Mouse (Mus musculus) neural tube, embryonic 14.5 days (tissue): ENCODE measurements around the gene Cmklr1. TPM values are rescaled to one million over a fixed set of nuclear protein-coding genes. Genes with fewer than 3 reads are reported as not detected.

ENCODE experiments used
- ATAC-seq: fragments of 200-750 bp; cut with Nextera tagmentation; 2 replicates; pipeline ENCODE4 v1.8.0; 2017; ENCODE audit warnings: low read depth, mild to moderate bottlenecking, moderate TSS enrichment, moderate library complexity
- H3K27ac ChIP-seq: fragments of 300-500 bp; sonication (generic); 2 replicates; pipeline ENCODE4 v1.5.1; 2014; ENCODE audit warnings: low read depth, mild to moderate bottlenecking, control low read depth, low read length, moderate library complexity, mixed read lengths
- H3K27me3 ChIP-seq: fragments of 300-500 bp; sonication (generic); 2 replicates; pipeline ENCODE4 v1.6.1; 2014; ENCODE audit warnings: low read length; ENCODE audit not compliant: control insufficient read depth, insufficient read depth
- H3K36me3 ChIP-seq: fragments of 300-500 bp; sonication (generic); 2 replicates; pipeline ENCODE4 v1.6.1; 2014; ENCODE audit warnings: low read length, mixed read lengths; ENCODE audit not compliant: control insufficient read depth, insufficient read depth
- H3K4me1 ChIP-seq: fragments of 300-500 bp; sonication (generic); 2 replicates; pipeline ENCODE4 v1.6.1; 2014; ENCODE audit warnings: low read length; ENCODE audit not compliant: control insufficient read depth, insufficient read depth
- H3K4me2 ChIP-seq: fragments of 300-500 bp; sonication (generic); 2 replicates; pipeline ENCODE4 v1.6.1; 2014; ENCODE audit warnings: mild to moderate bottlenecking, low read depth, low read length, control low read depth
- H3K4me3 ChIP-seq: fragments of 300-500 bp; sonication (generic); 2 replicates; pipeline ENCODE4 v1.5.1; 2014; ENCODE audit warnings: low read depth, low read length, control low read depth, mixed read lengths
- H3K9ac ChIP-seq: fragments of 300-500 bp; sonication (generic); replicated peaks from 2 replicates; pipeline ENCODE4 v1.6.1; 2014; ENCODE audit warnings: low read depth, mild to moderate bottlenecking, control low read depth, low read length, mixed read lengths
- H3K9me3 ChIP-seq: fragments of 300-500 bp; sonication (generic); 2 replicates; pipeline ENCODE4 v1.6.1; 2016; ENCODE audit warnings: low read length; ENCODE audit not compliant: control insufficient read depth
- WGBS: fragments of 180-500 bp; shearing (Covaris S2); extraction: QIAGEN DNeasy Blood & Tissue Kit; methylation state at CpG from one replicate; pipeline ENCODE4 v1.1.7; 2014; 5-methylcytosine and 5-hydroxymethylcytosine counted together
- polyA plus RNA-seq: library from polyadenylated mRNA; unstranded; fragments of >200 nt; fragmentation: Nextera tagmentation; extraction: Ambion mirVana; gene quantifications from 2 replicates; pipeline ENCODE4 v1.2.1, GENCODE M21; 2014

Gene Cmklr1
- polyA plus RNA-seq, 1 experiment from 2014 or later, result 0.80 TPM

DNA sequence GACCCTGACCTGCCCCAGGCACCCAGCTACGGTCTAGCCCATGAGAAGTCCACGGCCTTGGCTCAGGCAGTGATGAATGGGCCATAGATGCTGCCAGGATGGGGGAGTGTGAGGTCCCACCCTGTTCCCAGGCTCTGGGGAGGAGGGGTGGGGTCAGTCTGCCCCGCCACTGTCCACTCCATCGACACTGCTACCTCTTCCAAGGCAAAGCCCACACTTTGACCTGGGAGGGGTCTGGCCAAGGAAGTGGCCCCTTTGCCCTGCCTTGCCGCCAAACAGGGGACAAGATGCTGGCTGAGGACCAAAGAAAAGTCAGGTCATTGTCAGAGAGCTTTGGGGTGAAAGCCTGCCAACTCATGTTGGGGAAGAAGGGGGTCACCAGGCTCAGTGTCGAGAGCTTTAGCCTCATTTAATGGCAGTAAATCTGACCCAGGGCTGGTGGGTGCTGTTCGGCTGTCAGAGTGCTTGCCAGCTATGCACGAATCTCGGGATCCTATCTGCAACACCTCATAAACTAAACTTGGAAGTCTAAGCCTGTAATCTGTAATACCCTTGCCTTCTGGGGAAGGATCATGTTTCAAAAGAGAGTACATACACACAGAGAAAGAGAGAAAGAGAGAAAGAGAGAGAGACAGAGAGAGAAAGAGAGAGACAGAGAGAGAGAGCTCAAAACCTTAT, 17.1 kb downstream of the Cmklr1 start:
- ATAC-seq, result no peak

DNA sequence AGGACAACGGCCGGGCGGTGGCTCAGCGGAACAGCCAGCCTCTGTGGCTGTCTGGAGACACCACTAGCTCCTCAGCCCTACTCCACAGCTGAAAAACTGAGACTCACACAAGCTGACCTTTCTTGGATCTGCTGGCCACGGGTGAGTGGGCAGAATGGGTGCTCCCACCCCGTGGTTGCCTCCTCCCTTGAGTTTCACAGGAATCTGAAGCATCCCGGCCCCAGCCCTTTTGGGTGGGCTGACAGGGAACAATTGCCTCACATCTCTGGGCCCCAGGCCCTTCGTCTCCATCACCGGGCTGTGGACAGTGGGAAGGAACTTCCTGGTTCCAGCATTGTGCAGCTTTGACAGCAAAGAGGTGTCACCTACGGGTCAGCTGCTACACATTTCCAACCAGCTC, 20.1 kb downstream of the Cmklr1 start:
- no peak overlapping the region for H3K27ac ChIP-seq
- no peak overlapping the region for H3K4me3 ChIP-seq
- H3K27me3 ChIP-seq, result no peaks in the 10 kb centered on the region
- H3K36me3 ChIP-seq, result no peaks in the 10 kb centered on the region
- no peaks in the 10 kb centered on the region for H3K9me3 ChIP-seq
- no peak overlapping the region for H3K4me2 ChIP-seq
- H3K9ac ChIP-seq, result no peak overlapping the region
- no peaks in the 10 kb centered on the region for H3K4me1 ChIP-seq
- WGBS, result 71% methylated on average over 10 of the region's 10 CpGs
- ATAC-seq, result no peak

More for the DNA sequence above, 17.1 kb downstream of the Cmklr1 start:
- no peak overlapping the region for H3K4me3 ChIP-seq
- no peaks in the 10 kb centered on the region for H3K9me3 ChIP-seq
- WGBS, result 45% methylated on average over 9 of the region's 9 CpGs
- no peaks in the 10 kb centered on the region for H3K36me3 ChIP-seq
- no peak overlapping the region for H3K27ac ChIP-seq
- H3K4me1 ChIP-seq, result no peaks in the 10 kb centered on the region
- no peak overlapping the region for H3K4me2 ChIP-seq
- H3K27me3 ChIP-seq, result no peaks in the 10 kb centered on the region
- H3K9ac ChIP-seq, result no peak overlapping the region

DNA sequence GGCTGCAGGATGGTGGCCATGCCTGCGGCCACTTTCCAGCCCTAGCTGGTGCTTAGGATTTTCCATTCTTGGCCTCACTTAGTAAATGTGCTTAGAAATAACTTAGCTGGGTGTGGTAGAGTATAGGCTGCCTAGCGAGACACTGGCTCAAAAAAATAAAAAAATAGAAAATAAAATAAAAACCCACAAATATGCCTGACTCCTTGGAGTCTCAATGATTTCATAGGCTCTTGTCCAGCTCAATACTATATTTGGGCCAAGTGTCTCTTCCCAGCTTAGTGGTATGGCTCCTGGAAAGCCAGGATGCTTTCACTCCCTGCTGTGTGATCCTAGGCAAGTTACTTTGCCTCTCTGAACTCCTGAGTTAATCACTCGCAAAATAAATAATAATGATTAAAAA, 21.0 kb downstream of the Cmklr1 start:
- Histone ChIP-seq H3K4me1 (no peaks in the 10 kb centered on the region), H3K9me3 (no peaks in the 10 kb centered on the region), H3K4me2 (no peak overlapping the region), H3K4me3 (no peak overlapping the region), H3K9ac (no peak overlapping the region), H3K27ac (no peak overlapping the region), H3K27me3 (no peaks in the 10 kb centered on the region), H3K36me3 (no peaks in the 10 kb centered on the region)
- ATAC-seq, result no peak
- 87% methylated on average over 3 of the region's 3 CpGs for WGBS

DNA sequence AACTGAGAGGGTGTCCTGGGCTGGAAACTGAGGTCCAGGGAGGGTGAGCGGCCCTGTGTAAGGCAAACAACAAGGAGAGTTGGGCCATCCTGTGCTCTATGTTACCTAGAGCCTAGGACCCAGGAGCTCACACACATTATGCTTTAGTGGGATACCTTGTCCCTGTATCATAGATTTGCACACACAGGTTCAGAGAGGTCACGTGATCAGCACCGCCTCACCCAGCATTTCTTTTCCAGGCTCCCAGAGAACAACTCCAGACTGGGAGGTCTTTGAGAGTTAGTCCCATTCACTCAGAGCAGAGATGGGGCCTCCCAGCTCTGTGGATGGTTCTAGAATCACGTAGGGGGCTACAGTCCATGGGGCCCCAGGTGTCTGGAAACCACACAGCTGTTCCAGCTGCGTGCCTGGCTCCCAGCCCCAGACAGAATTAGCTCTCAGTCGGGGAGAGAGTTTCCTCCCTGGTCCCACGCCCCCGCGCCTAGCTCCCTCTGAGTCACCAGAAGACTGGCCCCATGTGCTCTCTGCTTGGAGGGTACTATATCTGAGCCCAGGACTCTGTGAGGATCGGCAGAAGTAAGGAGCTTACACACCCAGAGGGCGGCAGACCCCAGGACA, 22.3 kb downstream of the Cmklr1 start:
- H3K4me3 ChIP-seq, result no peak overlapping the region
- ATAC-seq, result no peak
- H3K4me1 ChIP-seq, result no peaks in the 10 kb centered on the region
- H3K9ac ChIP-seq, result no peak overlapping the region
- H3K36me3 ChIP-seq, result no peaks in the 10 kb centered on the region
- H3K4me2 ChIP-seq, result no peak overlapping the region
- H3K9me3 ChIP-seq, result no peaks in the 10 kb centered on the region
- H3K27ac ChIP-seq, result no peak overlapping the region
- H3K27me3 ChIP-seq, result no peaks in the 10 kb centered on the region
- 65% methylated on average over 11 of the region's 11 CpGs for WGBS

DNA sequence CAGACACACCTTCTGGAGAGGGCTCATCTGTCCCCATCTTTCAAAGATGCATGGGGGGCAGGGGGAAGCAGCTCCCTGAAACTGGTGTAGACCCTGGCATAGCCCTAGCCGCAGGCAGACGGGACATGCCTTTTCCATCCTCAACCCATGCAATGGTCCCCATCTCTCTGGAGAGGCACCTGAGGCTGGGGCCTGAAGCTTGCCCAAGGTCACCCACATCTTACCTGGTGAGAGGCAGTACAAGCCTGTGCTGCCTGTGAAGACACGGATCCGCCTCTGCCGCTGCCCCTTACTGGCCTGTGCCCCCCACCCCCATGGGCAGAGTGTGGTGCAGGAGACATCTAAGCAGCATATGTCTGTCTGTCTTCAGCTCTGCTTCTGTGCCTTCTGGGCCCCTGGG, 23.2 kb downstream of the Cmklr1 start:
- WGBS, result 85% methylated on average over 5 of the region's 5 CpGs
- H3K27me3 ChIP-seq, result no peaks in the 10 kb centered on the region
- no peak overlapping the region for H3K4me3 ChIP-seq
- no peaks in the 10 kb centered on the region for H3K4me1 ChIP-seq
- no peaks in the 10 kb centered on the region for H3K36me3 ChIP-seq
- no peak for ATAC-seq
- H3K9ac ChIP-seq, result no peak overlapping the region
- H3K9me3 ChIP-seq, result no peaks in the 10 kb centered on the region
- H3K4me2 ChIP-seq, result no peak overlapping the region
- no peak overlapping the region for H3K27ac ChIP-seq

DNA sequence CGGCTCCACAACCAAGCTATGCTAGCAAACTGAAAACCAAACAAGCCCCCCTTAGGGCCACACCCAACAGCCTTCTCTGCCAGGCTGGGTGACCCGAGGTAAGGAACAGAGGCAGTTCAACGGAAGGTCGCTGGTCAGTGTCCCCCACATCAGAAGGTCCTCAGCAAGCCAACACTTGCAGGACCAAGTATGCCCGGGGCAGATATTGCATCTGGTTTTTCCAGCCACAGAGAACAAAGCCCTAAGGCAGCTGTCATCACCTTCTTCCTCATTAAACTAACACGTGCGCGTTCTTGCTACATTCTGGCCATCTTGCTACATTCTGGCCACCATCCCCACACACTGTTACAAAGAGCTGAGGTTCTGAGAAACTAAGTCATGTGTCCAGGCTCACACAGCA, 23.9 kb downstream of the Cmklr1 start:
- Histone ChIP-seq H3K4me3 (no peak overlapping the region), H3K9ac (no peak overlapping the region), H3K27ac (no peak overlapping the region), H3K9me3 (no peaks in the 10 kb centered on the region), H3K4me1 (no peaks in the 10 kb centered on the region), H3K4me2 (no peak overlapping the region), H3K36me3 (no peaks in the 10 kb centered on the region), H3K27me3 (no peaks in the 10 kb centered on the region)
- no peak for ATAC-seq
- 86% methylated on average over 8 of the region's 8 CpGs for WGBS

DNA sequence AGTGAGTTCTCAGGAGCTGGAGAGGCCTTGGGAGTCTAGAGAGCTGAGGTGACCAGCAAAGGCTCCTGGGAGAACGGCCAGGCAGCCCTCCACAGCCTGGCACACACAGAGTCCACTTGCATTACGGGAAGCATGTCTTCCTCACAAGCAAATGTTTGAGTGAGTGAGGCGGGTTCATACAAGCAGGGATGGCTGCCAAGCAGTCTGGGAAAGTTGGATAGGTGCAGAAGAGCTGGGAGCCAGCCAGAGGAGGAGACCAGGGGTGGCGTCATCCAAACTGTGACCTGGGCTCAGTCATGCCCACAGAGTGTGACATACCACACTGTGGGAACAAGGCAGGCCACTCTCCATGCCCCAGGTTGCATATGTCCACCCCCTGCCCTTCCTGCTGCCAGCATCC, 25.2 kb downstream of the Cmklr1 start:
- Histone ChIP-seq H3K4me3 (no peak overlapping the region), H3K9me3 (no peaks in the 10 kb centered on the region), H3K4me1 (no peaks in the 10 kb centered on the region), H3K27me3 (no peaks in the 10 kb centered on the region), H3K27ac (no peak overlapping the region), H3K9ac (no peak overlapping the region), H3K36me3 (no peaks in the 10 kb centered on the region), H3K4me2 (no peak overlapping the region)
- 89% methylated on average over 4 of the region's 4 CpGs for WGBS
- no peak for ATAC-seq

DNA sequence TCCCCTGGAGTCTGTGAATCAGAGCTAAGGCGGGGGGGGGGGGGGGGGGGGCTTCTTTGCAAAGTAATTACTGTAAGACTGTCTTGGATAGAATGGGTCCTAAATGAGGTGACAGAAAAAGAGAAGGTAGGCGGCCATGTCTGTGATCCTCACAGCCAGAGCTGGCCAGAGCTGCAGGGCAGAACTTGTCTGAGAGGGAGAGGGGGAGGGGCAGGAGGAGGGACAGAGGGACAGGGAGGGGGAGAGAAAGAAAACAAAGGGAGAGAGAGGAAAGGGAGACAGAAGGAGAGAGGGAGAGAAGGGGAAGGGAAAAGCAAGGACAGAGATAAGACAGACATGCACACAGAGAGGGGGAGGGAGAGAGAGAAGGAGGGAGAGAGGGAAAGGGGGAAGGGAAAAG, 27.2 kb downstream of the Cmklr1 start:
- no peak overlapping the region for H3K9ac ChIP-seq
- H3K4me1 ChIP-seq, result no peaks in the 10 kb centered on the region
- H3K36me3 ChIP-seq, result no peaks in the 10 kb centered on the region
- no peak for ATAC-seq
- no peaks in the 10 kb centered on the region for H3K9me3 ChIP-seq
- H3K4me3 ChIP-seq, result no peak overlapping the region
- WGBS, result 32% methylated on average over 2 of the region's 2 CpGs
- H3K4me2 ChIP-seq, result no peak overlapping the region
- no peak overlapping the region for H3K27ac ChIP-seq
- H3K27me3 ChIP-seq, result no peaks in the 10 kb centered on the region

DNA sequence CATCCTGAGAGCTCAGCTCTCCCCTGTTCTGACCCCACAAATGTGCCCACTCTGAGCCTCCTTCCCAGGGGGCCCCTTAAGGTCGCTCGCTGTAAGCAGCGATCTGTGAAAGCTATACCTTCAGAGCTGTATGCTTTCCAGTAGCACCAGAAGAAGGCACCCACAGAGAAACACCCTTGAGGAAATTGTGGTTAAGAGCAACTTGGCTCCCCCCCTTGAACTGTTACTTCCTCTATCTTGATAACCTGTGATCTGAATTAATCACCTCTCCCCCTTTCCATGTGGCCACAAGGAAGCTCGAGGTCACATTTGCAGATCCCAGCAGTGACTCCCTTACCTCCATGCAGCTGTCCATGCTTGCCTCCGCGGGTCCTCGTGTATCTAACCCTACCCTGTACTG, 29.2 kb downstream of the Cmklr1 start:
- ATAC-seq, result no peak
- Histone ChIP-seq H3K4me2 (no peak overlapping the region), H3K27me3 (no peaks in the 10 kb centered on the region), H3K4me3 (no peak overlapping the region), H3K4me1 (no peaks in the 10 kb centered on the region), H3K9ac (no peak overlapping the region), H3K27ac (no peak overlapping the region), H3K36me3 (no peaks in the 10 kb centered on the region), H3K9me3 (no peaks in the 10 kb centered on the region)
- 78% methylated on average over 7 of the region's 7 CpGs for WGBS
